Mouse (Mus musculus) monocyte, adult 59 days (primary cell): ENCODE results near the gene Pank4. TPM values are rescaled to one million over a fixed set of nuclear protein-coding genes. Genes with fewer than 3 reads are reported as not detected.

ENCODE experiments used
- total RNA-seq, 2 experiments: library from RNA; stranded (reverse); gene quantifications; one replicate each; pipeline ENCODE4 v1.2.4; 2023

Pank4 gene
- 10 to 100 TPM; 39.6 to 40.8 TPM for total RNA-seq

GRCm38 (mm10) chr4:154963901-154964580 lies at the start of gene Pank4:
Gene Pank4, plus strand, starts transcription at chr4:154964123.

GRCm38 (mm10) chr4:154928395-154929087 lies 35.4 kb upstream of the Pank4 start, which contains the start of gene Tnfrsf14:
Gene Tnfrsf14, minus strand, starts transcription at chr4:154928563.

GRCm38 (mm10) chr4:154960690-154961225 lies 3.2 kb upstream of the Pank4 start, which contains the start of gene Hes5:
Gene Hes5, plus strand, starts transcription at chr4:154960923.

Other genes with a start within 250 kb of the Pank4 start
- gene Ttc34, start 126.7 kb upstream of the Pank4 start, total RNA-seq: not detected
- gene Mmel1, start 94.5 kb upstream of the Pank4 start, total RNA-seq: 1 to 10 TPM in 1 of 2 experiments, under 1 TPM in 1; 0.18 to 1.0 TPM
- 10 to 100 TPM; 18.9 to 20.4 TPM for gene Fam213b, start 65.0 kb upstream of the Pank4 start, total RNA-seq
- 100 to 1,000 TPM in 1 of 2 experiments, 10 to 100 TPM in 1; 96.2 to 114 TPM for gene Tnfrsf14, start 35.6 kb upstream of the Pank4 start, total RNA-seq
- gene Hes5, start 3.2 kb upstream of the Pank4 start, total RNA-seq: not detected
- not detected for gene Plch2, start 92.7 kb downstream of the Pank4 start, total RNA-seq
- 1 to 10 TPM; 7.7 to 9.5 TPM for gene Pex10, start 102.9 kb downstream of the Pank4 start, total RNA-seq
- 10 to 100 TPM; 60.0 to 67.7 TPM for gene Rer1, start 122.3 kb downstream of the Pank4 start, total RNA-seq
- gene Morn1, start 122.5 kb downstream of the Pank4 start, total RNA-seq: 1 to 10 TPM; 1.5 to 2.3 TPM